Mouse (Mus musculus): ENCODE measurements around the gene Sdc4. TPM values are rescaled to one million over a fixed set of nuclear protein-coding genes. Genes with fewer than 3 reads are reported as not detected.

Sdc4 gene
- polyA plus RNA-seq, 1 experiment: 91.1 TPM

DNA sequence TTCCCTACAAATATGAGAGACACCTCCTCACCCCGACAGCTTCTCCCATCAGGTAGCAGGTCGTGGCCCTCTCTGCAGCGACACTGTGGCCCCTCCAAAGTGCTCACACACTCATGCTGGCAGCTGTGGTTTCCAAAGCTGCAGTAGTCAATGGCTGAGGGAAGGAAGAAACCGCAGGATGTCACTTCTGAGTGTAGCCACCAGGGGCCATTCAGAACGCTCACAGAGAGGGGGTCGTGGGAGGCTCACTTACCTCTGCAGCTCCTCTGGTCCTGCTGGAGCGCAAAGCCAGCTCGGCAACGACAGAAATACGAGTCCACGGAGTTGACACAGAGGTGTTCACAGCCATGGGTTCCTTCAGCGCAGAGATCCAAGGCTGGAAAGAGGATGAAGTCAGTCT, 46.8 kb downstream of the Sdc4 start:
- no peak for TF ChIP-seq POLR2A (IDR thresholded peaks at IDR 0.05; ENCODE audit: borderline replicate concordance, extremely low read depth, low read depth, low read length)
- TF ChIP-seq CTCF (IDR thresholded peaks at IDR 0.05; ENCODE audit: insufficient read depth, low read length): no peak
- WGBS: 80% methylated on average over 12 of the region's 12 CpGs
- DNase-seq: no peak
- Histone ChIP-seq H3K4me1 (ENCODE audit: control insufficient read depth, insufficient read depth, low read length) (no peaks in the 10 kb centered on the region), H3K4me3 (replicated peaks; ENCODE audit: extremely low read depth, low read depth, low read length) (no peak overlapping the region)

DNA sequence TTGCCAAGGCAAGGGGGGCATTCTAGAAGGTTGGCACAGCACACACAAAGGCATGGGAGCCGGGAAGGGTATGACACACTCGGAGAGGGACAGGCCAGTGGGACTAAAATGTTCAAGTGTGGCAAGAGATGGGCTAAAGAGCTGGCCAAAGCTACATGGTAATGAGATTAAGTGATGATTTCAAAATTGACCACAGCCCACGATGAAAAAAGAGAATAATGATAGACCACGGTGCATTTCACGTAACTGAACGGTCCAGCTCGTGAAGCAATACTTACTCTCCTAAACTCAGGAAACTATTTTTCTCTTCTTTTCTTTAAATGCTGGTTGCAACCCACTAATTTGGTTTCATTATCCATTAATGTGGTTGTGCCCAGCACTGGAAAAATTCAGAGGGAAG, 47.6 kb downstream of the Sdc4 start:
- DNase-seq: no peak
- no peak for TF ChIP-seq CTCF (IDR thresholded peaks at IDR 0.05; ENCODE audit: insufficient read depth, low read length)
- TF ChIP-seq POLR2A (IDR thresholded peaks at IDR 0.05; ENCODE audit: borderline replicate concordance, extremely low read depth, low read depth, low read length): no peak
- 82% methylated on average over 7 of the region's 7 CpGs for WGBS

DNA sequence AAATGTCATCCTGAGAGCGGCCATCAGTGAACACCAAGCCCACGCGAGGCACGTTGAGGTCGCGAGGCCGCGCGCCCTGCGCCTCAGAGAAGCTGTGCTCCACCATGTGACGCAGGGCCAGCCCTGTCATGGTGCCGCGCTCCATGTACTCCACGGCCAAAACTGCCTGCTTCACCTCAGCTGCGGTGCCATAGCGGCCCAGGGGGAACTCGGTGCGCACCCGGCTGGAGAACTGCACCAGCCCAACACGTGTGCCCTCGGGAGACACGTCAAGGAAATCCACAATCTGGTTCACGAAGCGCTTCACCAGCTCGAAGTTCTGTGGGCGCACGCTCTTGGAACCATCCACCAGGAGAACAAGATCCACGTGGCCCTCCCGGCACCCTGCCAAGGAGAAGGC, 50.6 kb downstream of the Sdc4 start:
- WGBS: 81% methylated on average over 29 of the region's 29 CpGs

More for the DNA sequence above, 47.6 kb downstream of the Sdc4 start:
- H3K4me1 ChIP-seq (ENCODE audit: control insufficient read depth, insufficient read depth, low read length): no peaks in the 10 kb centered on the region
- no peak overlapping the region for H3K4me3 ChIP-seq (replicated peaks; ENCODE audit: extremely low read depth, low read depth, low read length)

DNA sequence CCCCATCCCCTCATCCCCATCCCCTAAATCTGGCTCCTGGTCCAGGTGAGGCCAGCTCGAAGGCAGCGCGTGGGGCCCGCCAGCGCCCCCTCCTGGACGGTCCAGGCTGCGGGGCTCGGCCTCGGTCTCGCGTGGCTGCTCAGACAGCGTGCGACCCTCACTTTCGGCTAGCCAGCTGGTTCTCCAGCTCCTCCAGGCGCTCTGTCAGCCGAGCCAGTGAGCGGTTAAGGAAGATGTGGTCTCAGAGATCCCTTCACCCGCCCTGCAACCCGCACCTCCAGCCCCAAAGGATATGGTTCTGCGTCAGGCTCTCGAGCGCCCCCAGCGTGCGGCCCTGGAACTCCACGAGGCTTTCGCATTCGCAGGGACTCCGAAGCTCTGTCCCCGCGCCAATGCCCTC, 54.2 kb downstream of the Sdc4 start:
- TF ChIP-seq CTCF (IDR thresholded peaks at IDR 0.05; ENCODE audit: insufficient read depth, low read length) (peak; percentile 65), POLR2A (IDR thresholded peaks at IDR 0.05; ENCODE audit: borderline replicate concordance, extremely low read depth, low read depth, low read length) (no peak)
- DNase-seq: peak; percentile 84
- 1% methylated on average over 30 of the region's 30 CpGs for WGBS
- Histone ChIP-seq H3K4me1 (ENCODE audit: control insufficient read depth, insufficient read depth, low read length) (no peaks in the 10 kb centered on the region; the same call in 1 of the 2 replicates), H3K4me3 (replicated peaks; ENCODE audit: extremely low read depth, low read depth, low read length) (peak overlapping the region; percentile 59)

More for the DNA sequence above, 50.6 kb downstream of the Sdc4 start:
- DNase-seq: no peak
- H3K4me1 ChIP-seq (ENCODE audit: control insufficient read depth, insufficient read depth, low read length): no peaks in the 10 kb centered on the region
- no peak overlapping the region for H3K4me3 ChIP-seq (replicated peaks; ENCODE audit: extremely low read depth, low read depth, low read length)
- TF ChIP-seq CTCF (IDR thresholded peaks at IDR 0.05; ENCODE audit: insufficient read depth, low read length) (no peak), POLR2A (IDR thresholded peaks at IDR 0.05; ENCODE audit: borderline replicate concordance, extremely low read depth, low read depth, low read length) (no peak)

DNA sequence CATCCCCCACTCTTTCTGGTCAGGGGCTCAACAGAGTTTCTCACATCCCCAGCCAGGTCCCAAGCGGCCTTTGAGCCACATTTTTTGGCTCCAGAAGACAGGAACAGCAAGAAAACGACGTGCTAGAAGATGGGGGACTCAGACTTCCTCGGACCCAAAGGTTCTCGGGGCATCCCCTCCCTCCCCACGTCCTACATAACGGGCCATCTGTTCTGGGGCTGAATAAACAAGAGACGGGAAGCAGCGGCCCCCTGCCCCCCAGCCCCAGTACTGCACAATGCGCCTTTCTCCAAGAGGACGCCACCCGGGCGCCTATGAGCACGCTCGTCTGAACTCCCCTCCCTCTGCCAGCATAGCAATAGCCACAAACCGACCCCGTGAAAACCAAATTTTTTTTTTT, 54.7 kb downstream of the Sdc4 start, which contains the start of gene Slpi:
Gene Slpi (minus strand): TSS at position 76 of the 400 bp plus-strand sequence.
- DNase-seq: no peak
- 9% methylated on average over 17 of the region's 17 CpGs for WGBS
- no peak for TF ChIP-seq POLR2A (IDR thresholded peaks at IDR 0.05; ENCODE audit: borderline replicate concordance, extremely low read depth, low read depth, low read length)
- TF ChIP-seq CTCF (IDR thresholded peaks at IDR 0.05; ENCODE audit: insufficient read depth, low read length): no peak
- H3K4me3 ChIP-seq (replicated peaks; ENCODE audit: extremely low read depth, low read depth, low read length): peak within 1 kb of the TSS; percentile 59
- no peaks in the 10 kb centered on the region; the same call in 1 of the 2 replicates for H3K4me1 ChIP-seq (ENCODE audit: control insufficient read depth, insufficient read depth, low read length)

DNA sequence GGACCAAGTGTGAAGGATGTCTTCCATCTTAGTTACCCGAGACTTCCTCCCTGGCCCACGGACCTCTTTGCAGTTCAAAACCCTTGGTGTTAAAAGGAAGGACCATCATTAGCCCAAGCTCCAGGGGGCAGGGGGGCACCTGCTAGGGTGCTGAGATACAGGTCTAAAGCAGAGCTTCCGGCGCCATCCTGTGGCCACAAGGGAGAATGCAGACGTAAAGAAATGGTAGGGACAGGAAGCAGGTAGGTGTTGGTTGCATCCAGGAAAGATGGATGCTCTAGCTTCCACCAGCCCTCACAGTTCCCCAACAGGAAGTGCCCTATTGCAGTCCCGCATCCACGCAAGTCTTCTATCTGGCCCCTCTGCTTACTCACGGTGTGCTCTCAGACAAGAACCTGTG, 56.7 kb downstream of the Sdc4 start:
- DNase-seq: no peak
- Histone ChIP-seq H3K4me1 (ENCODE audit: control insufficient read depth, insufficient read depth, low read length) (no peaks in the 10 kb centered on the region; the same call in 1 of the 2 replicates), H3K4me3 (replicated peaks; ENCODE audit: extremely low read depth, low read depth, low read length) (no peak overlapping the region)
- 10% methylated on average over 8 of the region's 8 CpGs for WGBS
- TF ChIP-seq POLR2A (IDR thresholded peaks at IDR 0.05; ENCODE audit: borderline replicate concordance, extremely low read depth, low read depth, low read length): no peak
- TF ChIP-seq CTCF (IDR thresholded peaks at IDR 0.05; ENCODE audit: insufficient read depth, low read length): peak; percentile 67

DNA sequence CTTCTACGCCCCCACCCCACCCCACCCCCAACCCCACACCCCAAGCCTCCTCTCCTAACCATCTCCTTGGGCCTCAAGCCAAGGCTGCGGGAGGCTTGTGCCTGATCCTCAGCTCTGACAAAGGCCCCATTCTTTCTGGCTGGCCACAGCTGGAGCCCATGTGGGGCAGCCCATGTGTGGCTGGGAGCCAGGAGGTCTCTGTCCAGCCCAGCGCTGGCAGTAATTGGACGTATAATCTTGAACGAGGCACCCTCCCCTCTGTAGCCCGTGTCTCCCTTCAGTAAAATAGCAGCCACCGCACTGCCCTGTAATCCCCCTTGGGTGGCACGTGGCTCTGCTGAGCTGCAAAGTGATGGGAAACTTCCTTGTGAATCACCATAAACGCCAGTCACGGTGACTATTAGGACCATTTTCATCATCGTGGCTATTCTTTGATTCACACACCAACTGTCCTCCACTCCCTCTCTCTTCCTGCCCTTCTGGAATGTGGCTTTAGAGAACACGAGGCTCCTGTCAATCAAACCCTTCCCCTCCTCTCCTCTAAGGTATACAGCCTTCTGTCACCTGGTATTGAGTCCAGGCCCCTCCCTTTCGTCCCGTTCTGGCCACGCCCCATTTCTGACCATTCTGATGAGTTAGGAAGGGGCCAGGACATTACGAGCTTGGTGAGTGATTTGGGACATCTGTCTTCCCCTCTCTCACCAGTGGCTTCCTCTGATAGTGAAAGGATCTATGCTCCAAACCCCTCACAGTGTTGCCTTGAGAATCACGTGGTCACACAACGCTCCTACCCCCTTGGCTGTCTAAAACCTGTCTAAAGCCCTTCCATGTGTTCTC, 57.5 kb downstream of the Sdc4 start:
- Histone ChIP-seq H3K4me1 (ENCODE audit: control insufficient read depth, insufficient read depth, low read length) (no peaks in the 10 kb centered on the region; the same call in 1 of the 2 replicates), H3K4me3 (replicated peaks; ENCODE audit: extremely low read depth, low read depth, low read length) (no peak overlapping the region)
- 13% methylated on average over 18 of the region's 18 CpGs for WGBS
- DNase-seq: no peak
- no peak for TF ChIP-seq POLR2A (IDR thresholded peaks at IDR 0.05; ENCODE audit: borderline replicate concordance, extremely low read depth, low read depth, low read length)
- TF ChIP-seq CTCF (IDR thresholded peaks at IDR 0.05; ENCODE audit: insufficient read depth, low read length): no peak

DNA sequence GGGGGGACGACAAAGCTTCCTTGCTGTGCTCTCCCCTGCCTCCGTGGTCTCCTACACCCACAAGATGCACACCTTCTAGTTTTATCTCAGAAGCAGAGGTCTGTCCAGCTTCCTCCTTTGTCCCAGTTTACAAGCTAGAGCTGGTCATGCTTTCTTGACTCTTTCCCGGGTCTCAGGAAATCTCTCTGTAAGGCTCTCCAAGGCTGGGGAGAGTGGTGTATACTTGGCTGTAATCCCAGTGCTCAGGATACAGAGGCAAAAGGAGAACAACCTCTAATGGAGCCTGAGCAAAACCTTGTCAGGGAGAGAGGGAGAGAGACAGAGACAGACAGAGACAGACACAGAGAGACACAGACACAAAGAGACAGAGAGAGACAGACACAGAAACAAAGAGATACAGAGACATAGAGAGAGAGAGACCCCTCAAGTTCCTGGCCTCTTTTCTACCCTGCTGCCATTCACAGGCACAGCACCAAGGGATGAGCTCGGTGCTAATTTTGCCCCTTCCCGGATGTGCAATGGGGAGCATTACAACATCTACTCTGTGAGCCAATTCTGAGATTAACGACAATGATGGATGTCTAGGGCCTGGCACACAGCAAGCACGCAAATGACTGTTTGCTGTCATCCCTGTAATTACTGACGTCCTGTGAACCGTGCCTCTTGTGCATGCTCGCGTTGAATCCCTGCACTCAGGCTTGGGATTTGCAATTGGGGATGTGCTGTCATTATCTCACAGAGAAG, 59.9 kb downstream of the Sdc4 start:
- DNase-seq: no peak
- TF ChIP-seq CTCF (IDR thresholded peaks at IDR 0.05; ENCODE audit: insufficient read depth, low read length) (no peak), POLR2A (IDR thresholded peaks at IDR 0.05; ENCODE audit: borderline replicate concordance, extremely low read depth, low read depth, low read length) (no peak)
- H3K4me1 ChIP-seq (ENCODE audit: control insufficient read depth, insufficient read depth, low read length): no peaks in the 10 kb centered on the region; the same call in 1 of the 2 replicates
- H3K4me3 ChIP-seq (replicated peaks; ENCODE audit: extremely low read depth, low read depth, low read length): no peak overlapping the region
- WGBS: 35% methylated on average over 11 of the region's 11 CpGs

DNA sequence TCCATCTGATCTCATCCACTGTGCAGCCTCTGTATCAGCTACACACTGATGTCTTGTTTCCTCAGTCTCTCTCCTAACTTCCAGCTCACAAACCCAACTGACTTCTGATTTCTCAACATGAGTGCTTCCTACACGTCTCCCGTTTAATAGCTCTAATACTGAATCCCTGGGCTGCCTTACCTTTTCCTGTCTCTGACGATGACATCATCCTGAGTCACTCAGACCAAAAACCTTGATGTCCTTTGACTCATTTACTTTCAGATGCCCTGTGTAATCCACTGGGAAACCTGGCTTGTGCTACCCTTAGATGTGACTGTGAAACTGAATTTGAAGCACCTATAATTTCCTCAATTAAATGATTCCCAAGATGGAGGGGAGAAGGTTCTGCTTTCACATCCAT, 60.7 kb downstream of the Sdc4 start:
- TF ChIP-seq POLR2A (IDR thresholded peaks at IDR 0.05; ENCODE audit: borderline replicate concordance, extremely low read depth, low read depth, low read length): no peak
- TF ChIP-seq CTCF (IDR thresholded peaks at IDR 0.05; ENCODE audit: insufficient read depth, low read length): no peak
- WGBS: 55% methylated on average over 3 of the region's 3 CpGs
- no peak for DNase-seq
- H3K4me1 ChIP-seq (ENCODE audit: control insufficient read depth, insufficient read depth, low read length): no peaks in the 10 kb centered on the region; the same call in 1 of the 2 replicates
- H3K4me3 ChIP-seq (replicated peaks; ENCODE audit: extremely low read depth, low read depth, low read length): no peak overlapping the region
